Mouse (Mus musculus) mouse trophoblast stem cell (cell line): Measurements from ENCODE around the gene Lrrc56.

Experiments
- in situ Hi-C, 2 experiments: fragments of 300-500 bp; cut with MseI, MboI; formaldehyde crosslinking; loops; 2 replicates in 1 of 2; 3 replicates in 1 of 2; pipeline ENCODE4 v1.15.1; 2025

Lrrc56 gene

GRCm38 (mm10) chr7:141191796-141192685 lies 1.9 kb upstream of the Lrrc56 start:
- in situ Hi-C loops, result no loop called here

DNA sequence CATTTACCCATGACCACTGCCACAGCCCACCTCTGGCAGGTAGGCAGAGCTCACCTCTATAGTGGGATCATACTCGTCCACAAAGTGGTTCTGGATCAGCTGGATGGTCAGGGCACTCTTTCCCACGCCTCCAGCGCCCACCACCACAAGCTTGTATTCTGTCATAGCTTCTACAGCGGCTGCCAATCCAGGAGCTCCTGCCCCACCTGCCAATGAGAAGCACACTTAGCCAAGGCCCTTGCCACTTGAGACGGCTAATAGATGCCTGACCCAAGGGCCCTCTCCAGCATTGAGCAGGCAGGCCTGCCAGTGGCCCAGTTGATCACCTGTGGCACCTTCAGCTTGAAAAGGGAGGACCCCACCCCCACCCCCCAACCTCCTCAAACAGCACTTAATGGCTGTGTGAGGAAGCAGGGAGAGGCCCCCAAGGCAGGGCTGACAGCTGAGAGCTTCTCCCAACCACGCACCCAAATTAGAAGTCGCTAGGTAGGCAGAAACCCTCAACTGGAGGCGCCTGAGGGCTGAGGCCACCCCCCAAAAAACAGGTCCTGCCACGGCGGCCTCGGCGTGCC lies 1.1 kb upstream of the Lrrc56 start:
- in situ Hi-C loops, result no loop called here

GRCm38 (mm10) chr7:141193348-141193856 lies 555 bp upstream of the Lrrc56 start:
- in situ Hi-C loops, result no loop called here

DNA sequence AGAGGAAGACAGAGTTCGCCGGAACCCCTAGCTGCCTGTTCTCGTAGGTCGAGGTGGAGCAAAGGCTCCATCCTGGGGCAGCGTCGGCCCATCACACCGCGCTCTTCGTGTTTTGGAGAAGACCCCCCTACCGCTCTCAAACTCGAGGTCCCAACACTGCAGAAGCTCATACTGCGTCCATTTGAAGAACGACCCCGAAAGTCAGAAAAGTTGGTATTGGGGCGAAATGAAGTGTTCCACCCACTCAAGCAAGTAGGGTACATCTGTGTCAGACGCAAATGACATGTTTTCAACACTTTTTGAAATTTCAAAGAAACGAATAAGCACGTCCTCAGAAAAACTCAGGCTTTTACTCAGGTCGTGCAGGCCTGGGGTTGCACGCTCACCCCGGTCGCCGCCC lies 452 bp downstream of the Lrrc56 start:
- in situ Hi-C loops, result no loop called here

DNA sequence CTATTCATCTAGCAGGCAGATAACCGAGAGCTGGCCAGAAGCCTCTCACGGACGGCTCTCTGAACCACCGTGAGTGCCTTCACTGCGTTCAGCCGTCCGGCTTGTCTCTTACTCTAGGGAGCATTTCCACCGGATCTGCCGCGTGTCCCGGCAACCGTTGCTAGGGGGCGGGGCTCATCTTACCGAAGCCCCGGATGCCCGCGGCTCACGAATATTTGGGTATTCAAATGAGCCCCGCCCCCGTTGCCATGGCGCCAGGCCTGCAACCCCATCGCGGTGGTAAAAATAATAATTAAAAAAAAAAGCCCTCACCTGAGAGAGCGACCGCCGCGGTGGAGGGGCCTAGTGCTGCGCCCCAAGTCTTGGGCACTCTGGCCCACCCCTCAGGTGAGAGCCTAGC lies 873 bp downstream of the Lrrc56 start:
- in situ Hi-C loops, result no loop called here

- in situ Hi-C loops, result no loop called here
Measured at GRCm38 (mm10) chr7:141195754-141196153, 1.8 kb downstream of the Lrrc56 start.

DNA sequence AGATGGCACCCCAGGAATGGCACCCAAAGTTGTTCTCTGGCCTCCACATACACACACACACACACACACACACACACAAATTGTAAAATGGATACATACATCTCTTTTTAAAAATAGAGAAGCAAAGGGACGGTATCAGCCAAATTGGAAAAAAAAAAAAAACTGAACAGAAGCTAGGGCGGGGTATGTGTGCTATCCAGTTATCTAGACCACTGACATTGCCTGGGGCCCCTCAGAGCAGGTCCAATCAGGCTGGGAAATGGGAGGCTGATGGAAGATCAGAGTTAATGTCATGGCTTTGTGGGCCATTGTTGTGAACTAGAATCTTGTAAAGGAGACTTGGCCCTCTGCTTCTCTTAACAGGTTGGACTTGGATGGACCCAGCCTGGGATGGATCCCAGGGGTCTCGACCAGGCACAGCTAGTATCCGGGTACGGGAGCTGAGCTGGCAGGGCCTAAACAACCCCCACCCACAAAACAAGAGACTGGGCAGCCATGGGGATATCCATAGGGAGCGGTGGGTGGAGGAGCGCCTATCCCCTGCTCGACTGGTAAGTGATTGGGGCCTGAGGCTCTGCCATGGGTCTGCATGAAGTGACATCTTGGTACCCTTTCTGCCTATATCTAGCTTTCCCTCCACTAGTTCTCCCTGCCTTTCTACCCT lies 2.8 kb downstream of the Lrrc56 start:
- in situ Hi-C loops, result no loop called here

- in situ Hi-C loops, result no loop called here
Measured at GRCm38 (mm10) chr7:141198121-141198520, 4.2 kb downstream of the Lrrc56 start.

DNA sequence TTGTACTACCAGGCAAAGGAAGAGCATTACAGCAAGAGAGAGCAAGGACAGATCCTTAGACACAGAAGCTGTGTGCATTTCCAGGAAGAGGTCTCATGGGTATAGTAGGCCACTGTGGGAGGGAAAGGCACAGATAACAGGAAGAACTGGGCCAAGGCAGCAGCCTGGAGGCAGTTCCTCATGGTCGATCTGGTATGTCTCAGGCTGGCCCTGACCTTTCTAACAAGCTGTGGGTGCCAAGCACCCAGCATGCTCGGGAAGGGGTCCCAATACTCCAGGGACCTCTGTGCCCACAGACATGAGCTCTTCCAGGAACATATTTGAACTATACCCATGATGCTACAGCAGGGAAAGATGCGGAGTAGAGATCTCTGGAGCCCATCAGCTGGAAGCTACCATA lies 10.6 kb downstream of the Lrrc56 start:
- in situ Hi-C loops, result no loop called here

DNA sequence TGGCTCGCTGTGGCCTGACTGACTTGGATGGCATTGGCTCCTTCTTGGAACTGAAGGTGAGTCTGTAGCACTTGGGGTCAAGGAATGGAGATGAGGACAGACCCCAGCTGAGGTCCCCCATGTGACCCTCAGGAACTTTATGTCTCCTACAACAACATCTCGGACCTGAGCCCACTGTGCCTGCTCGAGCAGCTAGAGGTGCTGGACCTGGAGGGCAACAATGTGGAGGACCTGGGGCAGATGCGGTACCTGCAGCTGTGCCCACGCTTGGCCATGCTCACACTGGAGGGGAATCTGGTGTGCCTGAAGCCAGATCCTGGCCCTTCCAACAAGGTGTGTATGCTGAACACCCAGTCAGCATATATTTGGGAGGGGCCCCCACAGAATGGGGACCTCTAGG lies 11.5 kb downstream of the Lrrc56 start:
- in situ Hi-C loops, result no loop called here

- in situ Hi-C loops, result no loop called here
Measured at GRCm38 (mm10) chr7:141206182-141206937, 12.4 kb downstream of the Lrrc56 start.

DNA sequence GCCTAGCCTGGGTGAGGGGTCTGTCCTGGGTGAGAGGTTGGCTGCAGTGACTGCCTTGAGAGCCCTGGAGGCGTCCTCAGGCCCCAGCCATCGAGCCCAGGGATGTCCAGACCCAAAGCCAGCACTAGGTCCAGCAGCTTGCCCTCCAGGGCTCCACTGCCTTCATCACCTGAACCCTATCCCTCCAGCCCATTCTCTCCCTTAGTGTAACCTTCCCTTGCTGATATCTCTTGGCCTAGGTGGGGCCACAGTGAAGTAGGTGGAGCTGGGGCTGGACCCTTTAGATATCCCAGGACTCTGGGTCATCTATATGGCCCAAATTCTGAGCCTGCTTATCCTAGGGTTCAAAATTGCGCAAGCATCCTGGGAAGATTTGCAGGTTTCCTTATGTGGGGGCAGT lies 15.6 kb downstream of the Lrrc56 start:
- in situ Hi-C loops, result no loop called here

DNA sequence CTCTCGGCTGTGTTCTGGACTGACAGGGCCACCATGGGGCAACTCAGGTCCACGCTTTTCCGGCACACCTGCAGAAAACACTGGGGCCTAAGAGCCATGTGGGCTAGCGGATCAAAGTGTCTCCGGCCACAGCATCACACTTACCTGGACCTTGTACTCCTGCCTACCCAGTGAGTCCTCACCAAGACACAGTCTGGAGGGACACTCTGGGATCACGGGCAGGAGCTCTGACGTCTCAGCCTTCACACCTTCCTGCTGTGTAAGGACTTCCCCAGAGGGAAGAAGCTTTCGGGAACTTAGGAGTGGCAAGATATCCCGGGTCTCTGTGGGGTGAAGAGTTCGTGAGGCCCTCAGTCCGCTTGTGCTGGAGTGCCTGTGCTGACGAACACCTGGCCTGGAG lies 16.2 kb downstream of the Lrrc56 start:
- in situ Hi-C loops, result no loop called here

- in situ Hi-C loops, result no loop called here
Measured at GRCm38 (mm10) chr7:141210606-141211131, 16.7 kb downstream of the Lrrc56 start.

DNA sequence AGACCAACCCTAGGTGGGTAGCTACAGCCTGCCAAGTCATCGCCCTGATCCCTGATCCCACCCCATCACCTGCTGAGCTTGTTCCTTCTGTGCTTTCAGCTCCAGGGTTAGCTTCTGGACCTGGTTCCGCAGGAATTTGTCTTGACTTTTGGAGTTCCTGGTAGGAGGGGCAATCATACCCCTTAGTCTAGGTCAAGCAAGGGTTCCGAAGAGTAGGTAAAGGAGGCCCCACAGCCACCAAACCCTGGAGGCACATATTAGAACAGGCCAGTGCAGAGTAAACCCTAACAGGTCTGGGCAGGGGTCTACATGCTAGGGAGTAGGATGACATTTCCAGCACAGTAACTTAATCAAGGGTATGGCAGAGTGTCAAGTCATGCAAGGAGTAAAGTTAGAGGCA lies 19.2 kb downstream of the Lrrc56 start:
- in situ Hi-C loops, result no loop called here

- in situ Hi-C loops, result no loop called here
Measured at GRCm38 (mm10) chr7:141213605-141214235, 19.8 kb downstream of the Lrrc56 start, which contains the start of gene Lmntd2. Gene Lmntd2 (minus strand): TSS chr7:141214080.

- in situ Hi-C loops, result no loop called here
Measured at GRCm38 (mm10) chr7:141214310-141214709, 20.4 kb downstream of the Lrrc56 start.

DNA sequence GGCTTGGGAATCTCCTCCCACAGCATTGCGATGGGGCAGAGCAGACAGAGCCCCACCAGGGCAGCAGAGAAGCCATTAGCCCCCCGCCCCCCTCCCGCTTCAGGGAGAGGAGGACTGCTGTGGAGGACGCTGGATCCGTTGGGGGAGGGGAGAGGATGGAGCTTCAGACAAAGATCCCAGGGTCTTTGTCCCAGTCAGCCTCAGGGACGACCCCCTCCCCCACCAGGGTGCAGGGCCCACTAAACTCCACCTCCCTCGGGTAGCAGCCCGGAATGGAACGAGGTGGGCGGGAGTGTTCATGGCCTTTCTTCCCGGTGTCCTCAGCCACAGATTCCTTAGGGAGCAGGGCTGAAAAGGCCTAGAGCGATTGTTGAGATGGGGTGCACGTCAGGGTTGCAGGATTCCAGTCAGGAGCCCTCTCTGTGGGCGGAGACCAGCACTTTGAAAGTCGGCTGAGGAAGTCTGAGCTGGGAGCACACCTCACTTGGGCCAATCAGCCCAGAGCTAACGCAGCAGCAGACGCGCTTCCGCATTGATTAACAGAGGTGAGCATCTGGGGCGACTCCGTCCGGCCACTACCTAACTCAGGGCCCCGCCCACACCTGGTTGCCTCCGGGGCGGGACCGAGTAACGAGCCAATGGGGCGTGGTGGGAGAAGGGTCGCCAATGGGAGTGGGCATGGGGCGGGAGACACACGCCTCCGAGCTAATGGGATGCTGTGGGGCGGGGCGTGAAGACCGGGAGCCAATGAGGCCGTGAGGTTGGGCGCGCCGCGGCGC lies 21.3 kb downstream of the Lrrc56 start, which contains the start of gene Rassf7:
Gene Rassf7 (plus strand): TSS at position 760 of the 779 bp plus-strand sequence.
- in situ Hi-C loops, result no loop called here

DNA sequence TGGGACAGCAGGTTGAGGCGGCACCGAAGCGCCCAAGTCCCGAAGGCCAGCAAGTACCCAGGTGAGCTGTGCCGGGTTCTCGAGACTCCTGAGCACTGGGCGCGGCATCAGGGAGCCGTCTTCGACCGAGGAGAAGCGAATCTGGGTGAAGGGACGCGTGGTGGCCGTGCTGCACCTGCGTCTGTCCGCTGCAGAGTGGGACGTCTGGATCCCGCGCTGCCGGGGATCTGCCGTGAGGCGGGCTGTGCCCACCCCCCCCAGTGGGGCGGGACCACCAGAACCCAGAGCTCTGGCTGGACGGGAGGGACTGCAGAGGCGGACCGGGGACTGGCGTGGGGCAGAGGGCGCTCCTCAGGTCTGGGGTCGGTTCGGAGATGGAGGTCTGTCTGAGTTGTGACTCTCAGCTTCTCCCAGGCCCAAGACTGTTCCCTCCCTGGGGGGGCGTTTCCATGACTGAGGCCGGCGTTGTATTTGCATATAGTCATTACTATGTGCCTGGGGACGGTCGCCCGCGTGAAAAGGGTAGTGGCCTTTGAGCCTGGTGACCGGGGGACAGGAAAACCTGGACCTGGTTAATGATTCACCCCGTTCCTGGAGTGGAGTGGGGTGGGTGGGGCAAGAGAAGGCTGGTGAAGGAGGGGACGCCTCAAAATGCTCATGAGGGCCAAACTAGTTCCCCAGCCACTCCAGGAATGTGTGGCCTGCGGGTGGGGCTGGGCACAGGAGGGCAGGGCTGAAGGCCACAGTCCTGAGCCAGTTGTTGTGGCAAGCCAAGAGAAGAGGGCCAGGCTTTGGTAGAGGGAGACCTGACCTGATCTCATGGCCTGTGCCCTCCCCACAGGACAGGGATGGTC lies 22.1 kb downstream of the Lrrc56 start:
- in situ Hi-C loops, result no loop called here
